Mouse (Mus musculus) hindbrain, embryonic 15.5 days (tissue): ENCODE results near the gene Phtf2. TPM values are rescaled to one million over a fixed set of nuclear protein-coding genes. Genes with fewer than 3 reads are reported as not detected.
"Not testable (repeated sequence)": the region's sequence is repeated elsewhere in the genome, so short reads cannot be mapped to it uniquely, and the experiment has no call there.

Experiments used
- ATAC-seq: fragments of 200-750 bp; cut with Nextera tagmentation; 2 replicates; pipeline ENCODE4 v1.8.0; 2017; ENCODE audit warnings: low read depth, moderate number of reproducible peaks, moderate TSS enrichment; ENCODE audit not compliant: low FRiP score
- H3K27ac ChIP-seq: fragments of 300-500 bp; sonication (generic); replicated peaks from 2 replicates; pipeline ENCODE4 v1.5.1; 2015; ENCODE audit warnings: mild to moderate bottlenecking, inconsistent platforms
- H3K27me3 ChIP-seq: fragments of 300-500 bp; sonication (generic); 2 replicates; pipeline ENCODE4 v1.6.1; 2015; ENCODE audit warnings: control low read depth, inconsistent platforms
- H3K36me3 ChIP-seq: fragments of 300-500 bp; sonication (generic); 2 replicates; pipeline ENCODE4 v1.6.1; 2015; ENCODE audit warnings: control low read depth, inconsistent platforms
- H3K4me1 ChIP-seq: fragments of 300-500 bp; sonication (generic); replicated peaks from 2 replicates; pipeline ENCODE4 v1.6.1; 2015; ENCODE audit warnings: control low read depth, inconsistent platforms
- H3K4me2 ChIP-seq: fragments of 300-500 bp; sonication (generic); 2 replicates; pipeline ENCODE4 v1.6.1; 2015; ENCODE audit warnings: moderate library complexity, mild to moderate bottlenecking, inconsistent platforms
- H3K4me3 ChIP-seq: fragments of 300-500 bp; sonication (generic); 2 replicates; pipeline ENCODE4 v1.5.1; 2015; ENCODE audit warnings: mild to moderate bottlenecking, inconsistent platforms
- H3K9ac ChIP-seq: fragments of 300-500 bp; sonication (generic); 2 replicates; pipeline ENCODE4 v1.6.1; 2015; ENCODE audit warnings: inconsistent platforms
- H3K9me3 ChIP-seq: fragments of 300-500 bp; sonication (generic); 2 replicates; pipeline ENCODE4 v1.6.1; 2016; ENCODE audit warnings: control low read depth, inconsistent platforms
- WGBS: fragments of 180-500 bp; shearing (Covaris S2); methylation state at CpG from one replicate; pipeline ENCODE4 v1.1.7; 2015; 5-methylcytosine and 5-hydroxymethylcytosine counted together
- polyA plus RNA-seq: library from polyadenylated mRNA; unstranded; fragments of >200 nt; fragmentation: Nextera tagmentation; extraction: Ambion mirVana; gene quantifications from 2 replicates; pipeline ENCODE4 v1.2.1, GENCODE M21; 2015

The Phtf2 gene
- polyA plus RNA-seq, 1 experiment from 2014 or later = 26.2 TPM

- WGBS = 82% methylated on average over 5 of the region's 5 CpGs
- Histone ChIP-seq H3K4me2 (no peak overlapping the region), H3K4me3 (no peak overlapping the region), H3K36me3 (peaks cover 23% of the 10 kb centered on the region), H3K27me3 (no peaks in the 10 kb centered on the region), H3K4me1 (no peaks in the 10 kb centered on the region), H3K9ac (no peak overlapping the region), H3K27ac (no peak overlapping the region), H3K9me3 (no peaks in the 10 kb centered on the region)
- ATAC-seq = no peak
Observed at GRCm38 (mm10) chr5:20795932-20796331, 86.0 kb downstream of the Phtf2 start.

- WGBS = 93% methylated on average over 10 of the region's 10 CpGs
Observed at GRCm38 (mm10) chr5:20791793-20792554, 90.0 kb downstream of the Phtf2 start.

GRCm38 (mm10) chr5:20786471-20786870 is 95.5 kb downstream of the Phtf2 start:
- not testable (repeated sequence) for H3K9me3 ChIP-seq, H3K4me2 ChIP-seq, H3K4me3 ChIP-seq, H3K27ac ChIP-seq, H3K9ac ChIP-seq, H3K4me1 ChIP-seq, ATAC-seq, H3K36me3 ChIP-seq, H3K27me3 ChIP-seq
- WGBS = 97% methylated on average over 3 of the region's 5 CpGs

More at GRCm38 (mm10) chr5:20791793-20792554, 90.0 kb downstream of the Phtf2 start:
- H3K4me1 ChIP-seq = no peaks in the 10 kb centered on the region
- H3K4me3 ChIP-seq = no peak overlapping the region
- no peak overlapping the region for H3K9ac ChIP-seq
- no peaks in the 10 kb centered on the region for H3K27me3 ChIP-seq
- H3K27ac ChIP-seq = no peak overlapping the region
- no peaks in the 10 kb centered on the region for H3K9me3 ChIP-seq
- H3K4me2 ChIP-seq = no peak overlapping the region
- peaks cover 23% of the 10 kb centered on the region for H3K36me3 ChIP-seq
- no peak for ATAC-seq

GRCm38 (mm10) chr5:20781116-20781515 is 100.8 kb downstream of the Phtf2 start:
- Histone ChIP-seq H3K9me3 (no peaks in the 10 kb centered on the region), H3K27me3 (no peaks in the 10 kb centered on the region), H3K27ac (no peak overlapping the region), H3K4me2 (no peak overlapping the region), H3K9ac (no peak overlapping the region), H3K36me3 (0 out of 2 replicates have a peak, but pooled peaks cover 3% of the 10 kb centered on the region), H3K4me1 (no peaks in the 10 kb centered on the region), H3K4me3 (no peak overlapping the region)
- no peak for ATAC-seq
- WGBS = 93% methylated on average over 1 of the region's 1 CpGs

GRCm38 (mm10) chr5:20779191-20779590 is 102.7 kb downstream of the Phtf2 start:
- H3K27me3 ChIP-seq = no peaks in the 10 kb centered on the region
- H3K4me3 ChIP-seq = no peak overlapping the region
- H3K9ac ChIP-seq = no peak overlapping the region
- no peak overlapping the region for H3K27ac ChIP-seq
- ATAC-seq = no peak
- no peak overlapping the region for H3K4me2 ChIP-seq
- H3K9me3 ChIP-seq = no peaks in the 10 kb centered on the region
- H3K36me3 ChIP-seq = 0 out of 2 replicates have a peak, but pooled peaks cover 3% of the 10 kb centered on the region
- 66% methylated on average over 2 of the region's 2 CpGs for WGBS
- H3K4me1 ChIP-seq = no peaks in the 10 kb centered on the region

- Histone ChIP-seq H3K27ac (no peak overlapping the region), H3K4me2 (no peak overlapping the region), H3K9me3 (no peaks in the 10 kb centered on the region), H3K27me3 (no peaks in the 10 kb centered on the region), H3K36me3 (0 out of 2 replicates have a peak, but pooled peaks cover 3% of the 10 kb centered on the region), H3K4me3 (no peak overlapping the region), H3K9ac (no peak overlapping the region), H3K4me1 (no peaks in the 10 kb centered on the region)
- WGBS = 82% methylated on average over 8 of the region's 8 CpGs
- ATAC-seq = no peak
Observed at GRCm38 (mm10) chr5:20778274-20778984, 103.5 kb downstream of the Phtf2 start.

- no peak for ATAC-seq
- no peak overlapping the region for H3K9ac ChIP-seq
- H3K27me3 ChIP-seq = no peaks in the 10 kb centered on the region
- H3K27ac ChIP-seq = no peak overlapping the region
- H3K4me2 ChIP-seq = no peak overlapping the region
- H3K4me3 ChIP-seq = no peak overlapping the region
- WGBS = 67% methylated on average over 3 of the region's 3 CpGs
- H3K9me3 ChIP-seq = no peaks in the 10 kb centered on the region
- no peaks in the 10 kb centered on the region for H3K4me1 ChIP-seq
- peaks cover 15% of the 10 kb centered on the region; the same call in 1 of the 2 replicates for H3K36me3 ChIP-seq
Observed at GRCm38 (mm10) chr5:20773341-20773740, 108.6 kb downstream of the Phtf2 start.

- Histone ChIP-seq H3K9me3 (no peaks in the 10 kb centered on the region), H3K27me3 (no peaks in the 10 kb centered on the region), H3K4me3 (no peak overlapping the region), H3K4me1 (no peaks in the 10 kb centered on the region), H3K27ac (no peak overlapping the region), H3K4me2 (no peak overlapping the region), H3K36me3 (peaks cover 5% of the 10 kb centered on the region), H3K9ac (no peak overlapping the region)
- 92% methylated on average over 7 of the region's 7 CpGs for WGBS
- ATAC-seq = no peak
Observed at GRCm38 (mm10) chr5:20765365-20765920, 116.5 kb downstream of the Phtf2 start.

- H3K36me3 ChIP-seq, H3K27ac ChIP-seq, H3K9ac ChIP-seq, ATAC-seq, H3K9me3 ChIP-seq, H3K4me2 ChIP-seq, H3K4me1 ChIP-seq, H3K4me3 ChIP-seq, H3K27me3 ChIP-seq: not testable (repeated sequence)
- WGBS = 95% methylated on average over 3 of the region's 3 CpGs
Observed at GRCm38 (mm10) chr5:20762441-20762840, 119.5 kb downstream of the Phtf2 start.

GRCm38 (mm10) chr5:20760368-20761162 is 121.4 kb downstream of the Phtf2 start:
- Histone ChIP-seq H3K4me3 (no peak overlapping the region), H3K9me3 (no peaks in the 10 kb centered on the region), H3K4me1 (no peaks in the 10 kb centered on the region), H3K27ac (no peak overlapping the region), H3K4me2 (no peak overlapping the region), H3K27me3 (no peaks in the 10 kb centered on the region), H3K36me3 (peaks cover 8% of the 10 kb centered on the region), H3K9ac (no peak overlapping the region)
- ATAC-seq = no peak
- 93% methylated on average over 12 of the region's 12 CpGs for WGBS

GRCm38 (mm10) chr5:20759771-20760170 is 122.2 kb downstream of the Phtf2 start:
- Histone ChIP-seq H3K4me3 (no peak overlapping the region), H3K27ac (no peak overlapping the region), H3K36me3 (peaks cover 6% of the 10 kb centered on the region), H3K27me3 (no peaks in the 10 kb centered on the region), H3K4me1 (no peaks in the 10 kb centered on the region), H3K4me2 (no peak overlapping the region), H3K9ac (no peak overlapping the region), H3K9me3 (no peaks in the 10 kb centered on the region)
- WGBS = 87% methylated on average over 5 of the region's 5 CpGs
- no peak for ATAC-seq
